Mouse (Mus musculus) 3T3-L1 (cell line): ENCODE results near the gene L1td1.

ENCODE experiments used
- DNase-seq: peaks from one replicate; pipeline ENCODE4 v3.0.0-alpha.2; 2015; ENCODE audit warnings: low read depth, low spot score

Gene L1td1

GRCm38 (mm10) chr4:98726590-98727237 lies at the start of gene L1td1:
Gene L1td1, plus strand, starts transcription at chr4:98726734.
- no peak for DNase-seq

GRCm38 (mm10) chr4:98677506-98677905 lies 49.0 kb upstream of the L1td1 start:
- DNase-seq: no peak

GRCm38 (mm10) chr4:98686678-98687267 lies 39.8 kb upstream of the L1td1 start:
- DNase-seq: no peak

GRCm38 (mm10) chr4:98688116-98688515 lies 38.4 kb upstream of the L1td1 start:
- no peak for DNase-seq

- DNase-seq: no peak
Measured at GRCm38 (mm10) chr4:98688520-98688919, 38.0 kb upstream of the L1td1 start.

- DNase-seq: no peak
Measured at GRCm38 (mm10) chr4:98689988-98690387, 36.5 kb upstream of the L1td1 start.

- DNase-seq: no peak
Measured at GRCm38 (mm10) chr4:98693465-98694185, 32.9 kb upstream of the L1td1 start.

- no peak for DNase-seq
Measured at GRCm38 (mm10) chr4:98697932-98698331, 28.6 kb upstream of the L1td1 start.

GRCm38 (mm10) chr4:98698921-98699320 lies 27.6 kb upstream of the L1td1 start:
- DNase-seq: no peak

- no peak for DNase-seq
Measured at GRCm38 (mm10) chr4:98700156-98700555, 26.4 kb upstream of the L1td1 start.

- DNase-seq: peak; percentile 82
Measured at GRCm38 (mm10) chr4:98702201-98702894, 24.2 kb upstream of the L1td1 start.

GRCm38 (mm10) chr4:98710891-98711290 lies 15.6 kb upstream of the L1td1 start:
- DNase-seq: no peak

GRCm38 (mm10) chr4:98717735-98718546 lies 8.6 kb upstream of the L1td1 start:
- no peak for DNase-seq

GRCm38 (mm10) chr4:98718547-98718917 lies 8.0 kb upstream of the L1td1 start:
- DNase-seq: no peak

- peak; percentile 23 for DNase-seq
Measured at GRCm38 (mm10) chr4:98722454-98722853, 4.1 kb upstream of the L1td1 start.

- DNase-seq: peak; percentile 8
Measured at GRCm38 (mm10) chr4:98724682-98725081, 1.9 kb upstream of the L1td1 start.

- DNase-seq: peak; percentile 62
Measured at GRCm38 (mm10) chr4:98725439-98725838, 1.1 kb upstream of the L1td1 start.

- no peak for DNase-seq
Measured at GRCm38 (mm10) chr4:98727295-98727958, 893 bp downstream of the L1td1 start.

GRCm38 (mm10) chr4:98727959-98728347 lies 1.4 kb downstream of the L1td1 start:
- no peak for DNase-seq

GRCm38 (mm10) chr4:98728716-98729115 lies 2.2 kb downstream of the L1td1 start:
- no peak for DNase-seq

GRCm38 (mm10) chr4:98733660-98734059 lies 7.1 kb downstream of the L1td1 start:
- DNase-seq: no peak
